Mouse (Mus musculus) heart, postnatal 0 days (tissue): Measurements from ENCODE around the gene Cbs. TPM values are rescaled to one million over a fixed set of nuclear protein-coding genes. Genes with fewer than 3 reads are reported as not detected.
A peak's percentile ranks its signal among the peaks of the same experiment; 100 is the strongest.

Source experiments
- ATAC-seq: fragments of 200-750 bp; cut with Nextera tagmentation; 2 replicates; pipeline ENCODE4 v1.8.0; 2017; ENCODE audit warnings: low read depth, moderate number of reproducible peaks, moderate library complexity; ENCODE audit not compliant: insufficient read depth
- DNase-seq: peaks from one replicate; pipeline ENCODE4 v3.0.0-alpha.2; 2016; ENCODE audit warnings: low spot score
- H3K27ac ChIP-seq: fragments of 300-500 bp; sonication (generic); 2 replicates; pipeline ENCODE4 v1.5.1; 2014; ENCODE audit warnings: low read depth, mild to moderate bottlenecking
- H3K27me3 ChIP-seq: fragments of 300-500 bp; sonication (generic); 2 replicates; pipeline ENCODE4 v1.6.1; 2014; ENCODE audit warnings: low read length, mixed read lengths; ENCODE audit not compliant: control insufficient read depth, insufficient read depth
- H3K36me3 ChIP-seq: fragments of 300-500 bp; sonication (generic); replicated peaks from 2 replicates; pipeline ENCODE4 v1.6.1; 2014; ENCODE audit warnings: low read length, mixed read lengths; ENCODE audit not compliant: control insufficient read depth, insufficient read depth
- H3K4me1 ChIP-seq: fragments of 300-500 bp; sonication (generic); 2 replicates; pipeline ENCODE4 v1.6.1; 2014; ENCODE audit warnings: antibody characterized with exemption; ENCODE audit not compliant: control insufficient read depth, insufficient read depth
- H3K4me2 ChIP-seq: fragments of 300-500 bp; sonication (generic); 2 replicates; pipeline ENCODE4 v1.6.1; 2014; ENCODE audit warnings: low read depth, mild to moderate bottlenecking, low read length, moderate library complexity
- H3K4me3 ChIP-seq: fragments of 300-500 bp; sonication (generic); 2 replicates; pipeline ENCODE4 v1.5.1; 2014; ENCODE audit warnings: low read depth, low read length
- H3K9ac ChIP-seq: fragments of 300-500 bp; sonication (generic); replicated peaks from 2 replicates; pipeline ENCODE4 v1.6.1; 2014; ENCODE audit warnings: low read depth, low read length, mixed read lengths
- H3K9me3 ChIP-seq: fragments of 300-500 bp; sonication (generic); replicated peaks from 2 replicates; pipeline ENCODE4 v1.6.1; 2016; ENCODE audit warnings: low read length; ENCODE audit not compliant: control insufficient read depth
- CTCF ChIP-seq: IDR thresholded peaks from 2 replicates; pipeline ENCODE4 v1.5.1; 2016; ENCODE audit warnings: antibody characterized with exemption, control low read depth, low read depth
- EP300 ChIP-seq: IDR thresholded peaks from 2 replicates; pipeline ENCODE4 v1.6.1; 2016; ENCODE audit warnings: antibody characterized with exemption, low read depth
- WGBS: fragments of 180-500 bp; shearing (Covaris S2); extraction: QIAGEN DNeasy Blood & Tissue Kit; methylation state at CpG from one replicate; pipeline ENCODE4 v1.1.7; 2014; 5-methylcytosine and 5-hydroxymethylcytosine counted together
- polyA plus RNA-seq: library from polyadenylated mRNA; unstranded; fragments of >200 nt; fragmentation: Nextera tagmentation; extraction: Ambion mirVana; gene quantifications from 2 replicates; pipeline ENCODE4 v1.2.1, GENCODE M21; 2015
- total RNA-seq: library from RNA; depleted of rRNA; stranded (reverse); fragments of >200 nt; gene quantifications from 2 replicates; pipeline ENCODE4 v1.2.3, GENCODE M21; 2014; ENCODE audit warnings: low replicate concordance

Cbs gene
- total and polyA plus RNA-seq, 2 experiments from 2014 or later = 0.27 to 2.1 TPM

DNA sequence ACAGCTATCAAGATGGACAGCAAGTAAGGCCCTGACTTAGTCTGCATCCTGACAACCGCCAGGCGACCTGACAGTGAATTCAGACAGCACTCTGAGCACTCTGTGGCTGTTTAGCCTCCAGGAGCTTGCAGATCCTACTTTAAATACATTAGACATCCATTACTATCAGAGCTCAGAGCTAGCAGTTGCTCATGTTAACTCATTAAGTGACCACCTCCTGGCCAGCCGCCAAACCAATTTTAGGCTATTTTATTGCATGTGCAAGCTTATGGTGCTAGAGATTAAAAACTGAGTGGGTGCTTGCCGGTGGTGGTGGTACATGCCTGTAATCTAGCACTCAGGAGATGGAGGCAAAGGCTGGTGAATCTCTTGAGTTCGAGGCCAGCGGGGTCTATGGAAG lies 53.3 kb downstream of the Cbs start:
- Histone ChIP-seq H3K4me2 (no peak overlapping the region), H3K9me3 (no peaks in the 10 kb centered on the region), H3K4me1 (no peaks in the 10 kb centered on the region), H3K27me3 (no peaks in the 10 kb centered on the region), H3K36me3 (peaks cover 4% of the 10 kb centered on the region; the same call in 1 of the 2 replicates), H3K4me3 (no peak overlapping the region), H3K9ac (no peak overlapping the region), H3K27ac (no peak overlapping the region)
- no peak for DNase-seq
- TF ChIP-seq CTCF = no peak
- 79% methylated on average over 6 of the region's 6 CpGs for WGBS
- no peak for ATAC-seq

DNA sequence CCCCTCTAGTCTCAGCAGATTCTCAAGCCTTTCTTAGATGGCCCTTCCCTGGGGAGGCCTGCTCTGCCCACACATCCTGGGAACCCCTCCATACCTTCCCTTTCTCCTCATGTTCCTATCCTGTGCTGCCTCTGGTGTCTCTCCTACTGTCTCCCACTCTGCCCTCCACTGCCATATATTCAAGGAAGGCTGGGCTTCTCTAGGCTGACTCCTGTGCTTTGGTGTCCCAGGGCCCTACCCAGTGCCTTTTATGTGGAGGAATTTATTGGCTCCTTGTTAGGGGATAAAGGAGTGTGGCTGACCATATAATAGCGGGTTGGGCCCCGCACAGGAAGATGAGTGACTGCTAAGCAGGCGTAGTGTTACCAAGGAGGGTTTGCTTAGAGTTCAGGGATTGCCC lies 53.9 kb downstream of the Cbs start:
- 0 out of 2 replicates have a peak, but pooled peaks cover 4% of the 10 kb centered on the region for H3K36me3 ChIP-seq
- no peak for ATAC-seq
- no peak overlapping the region for H3K27ac ChIP-seq
- H3K4me2 ChIP-seq = no peak overlapping the region
- TF ChIP-seq EP300 = no peak
- no peak for TF ChIP-seq CTCF
- no peaks in the 10 kb centered on the region for H3K4me1 ChIP-seq
- 74% methylated on average over 3 of the region's 3 CpGs for WGBS
- no peak overlapping the region for H3K9ac ChIP-seq
- no peak for DNase-seq
- no peaks in the 10 kb centered on the region for H3K9me3 ChIP-seq
- H3K4me3 ChIP-seq = no peak overlapping the region
- H3K27me3 ChIP-seq = no peaks in the 10 kb centered on the region

DNA sequence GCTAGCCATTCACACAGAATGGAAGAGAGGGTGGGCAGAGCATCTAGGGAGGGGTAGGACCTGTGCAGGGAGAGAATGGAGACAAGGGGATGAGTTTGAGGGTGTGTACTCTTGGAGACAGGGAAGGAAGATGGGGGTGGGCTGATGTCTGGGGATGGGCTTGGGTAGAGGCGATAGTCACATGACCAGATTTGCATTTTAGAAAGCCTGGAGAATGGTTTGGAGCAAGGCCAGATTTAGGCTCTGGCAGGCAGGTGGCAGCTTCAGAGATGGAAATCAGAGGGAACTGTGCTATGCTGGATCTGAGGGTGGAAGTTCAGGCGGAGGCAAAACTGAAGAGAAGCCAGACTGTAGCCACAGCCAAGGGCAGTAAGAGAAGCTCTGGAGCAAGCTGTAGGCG lies 56.7 kb downstream of the Cbs start:
- ATAC-seq (no peak), DNase-seq (no peak)
- Histone ChIP-seq H3K27ac (no peak overlapping the region), H3K9ac (no peak overlapping the region), H3K4me3 (no peak overlapping the region), H3K9me3 (no peaks in the 10 kb centered on the region), H3K4me1 (no peaks in the 10 kb centered on the region), H3K4me2 (no peak overlapping the region), H3K36me3 (0 out of 2 replicates have a peak, but pooled peaks cover 4% of the 10 kb centered on the region), H3K27me3 (no peaks in the 10 kb centered on the region)
- no peak for TF ChIP-seq CTCF
- TF ChIP-seq EP300 = no peak
- 63% methylated on average over 3 of the region's 3 CpGs for WGBS

DNA sequence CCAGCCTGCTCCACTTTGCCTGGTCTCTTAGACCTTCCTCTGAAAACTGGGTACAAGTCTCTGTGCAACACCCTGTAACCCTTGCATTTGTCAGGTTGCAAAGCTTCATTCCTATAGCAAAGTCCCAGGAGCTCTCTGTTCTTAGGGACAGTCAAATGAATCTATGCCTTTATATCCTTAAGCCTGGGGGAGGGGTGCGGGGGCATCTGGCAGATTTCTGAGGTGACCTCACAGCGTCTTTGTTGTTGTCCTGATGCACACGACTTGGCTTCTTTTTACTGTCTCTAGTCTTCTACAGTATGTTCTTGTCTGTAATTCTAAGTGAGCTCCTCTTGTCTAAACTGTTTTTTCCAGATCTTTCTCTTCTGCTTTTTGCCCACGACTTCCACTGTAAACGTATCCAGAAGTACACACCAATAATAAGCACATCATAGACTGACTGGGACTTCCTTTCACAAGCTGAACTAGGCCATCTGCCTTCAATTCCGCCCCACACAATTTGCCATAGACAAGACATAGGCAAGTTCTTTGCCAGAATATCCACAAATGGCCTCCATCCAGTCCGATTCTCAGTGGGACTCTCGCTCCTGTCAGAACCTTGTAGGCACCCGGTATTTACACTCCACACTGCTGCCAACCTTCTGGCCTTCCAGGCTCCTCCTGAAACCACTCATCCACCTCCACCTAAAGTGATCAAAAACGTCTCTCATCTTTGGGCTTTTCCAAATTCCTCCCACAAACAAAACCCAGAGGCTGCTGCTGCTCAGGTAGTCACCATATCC lies 60.5 kb downstream of the Cbs start:
- TF ChIP-seq CTCF = no peak
- no peak for TF ChIP-seq EP300
- Histone ChIP-seq H3K4me2 (no peak overlapping the region), H3K4me1 (no peaks in the 10 kb centered on the region), H3K4me3 (no peak overlapping the region), H3K9me3 (no peaks in the 10 kb centered on the region), H3K36me3 (no peaks in the 10 kb centered on the region), H3K9ac (no peak overlapping the region), H3K27me3 (no peaks in the 10 kb centered on the region), H3K27ac (no peak overlapping the region)
- ATAC-seq (no peak), DNase-seq (no peak)
- WGBS = 80% methylated on average over 10 of the region's 10 CpGs

DNA sequence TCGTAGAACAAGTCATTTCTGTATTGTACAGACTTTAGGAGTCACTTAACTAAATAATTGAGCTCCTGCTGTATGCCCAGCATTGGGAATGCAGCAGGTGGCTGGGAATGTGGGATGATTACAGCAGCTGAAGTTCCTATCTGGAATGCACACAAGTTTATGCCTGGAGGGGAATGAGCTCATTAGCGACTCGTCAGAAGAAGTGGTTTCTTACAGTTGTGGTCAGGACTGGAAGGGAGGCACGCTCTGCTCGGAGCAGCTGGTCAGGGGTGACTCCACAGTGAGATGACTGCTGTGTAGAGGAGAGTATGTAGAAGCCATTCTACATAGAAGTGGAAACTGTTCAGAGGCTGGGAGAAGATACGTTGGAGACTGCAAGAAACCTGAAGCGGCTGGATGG lies 62.4 kb downstream of the Cbs start:
- 55% methylated on average over 7 of the region's 7 CpGs for WGBS
- Histone ChIP-seq H3K36me3 (no peaks in the 10 kb centered on the region), H3K9me3 (no peaks in the 10 kb centered on the region), H3K4me2 (no peak overlapping the region), H3K4me3 (no peak overlapping the region), H3K9ac (no peak overlapping the region), H3K27ac (no peak overlapping the region), H3K4me1 (peaks cover 7% of the 10 kb centered on the region; the same call in 1 of the 2 replicates), H3K27me3 (no peaks in the 10 kb centered on the region)
- DNase-seq = no peak
- ATAC-seq = no peak
- TF ChIP-seq EP300 (no peak), CTCF (no peak)

DNA sequence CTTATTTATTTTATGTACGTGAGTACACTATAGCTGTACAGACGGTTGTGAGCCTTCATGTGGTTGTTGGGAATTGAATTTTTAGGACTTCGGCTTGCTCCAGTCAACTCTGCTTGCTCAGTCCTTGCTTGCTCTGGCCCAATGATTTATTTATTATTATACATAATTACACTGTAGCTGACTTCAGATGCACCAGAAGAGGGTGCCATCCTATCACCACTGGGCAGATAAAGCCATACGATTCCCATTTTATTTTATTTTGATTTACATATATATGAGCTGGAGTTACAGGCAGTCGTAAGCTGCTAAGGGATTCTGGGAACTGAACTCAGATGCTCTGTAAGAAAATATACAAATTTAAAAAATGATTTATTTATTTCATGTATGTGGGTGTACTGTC lies 65.3 kb downstream of the Cbs start:
- WGBS = 88% methylated on average over 5 of the region's 5 CpGs
- H3K9me3 ChIP-seq = no peaks in the 10 kb centered on the region

More for the DNA sequence above, 65.3 kb downstream of the Cbs start:
- no peak overlapping the region for H3K27ac ChIP-seq
- no peak for ATAC-seq
- no peaks in the 10 kb centered on the region for H3K27me3 ChIP-seq
- no peaks in the 10 kb centered on the region for H3K36me3 ChIP-seq
- DNase-seq = no peak
- no peak overlapping the region for H3K9ac ChIP-seq
- no peak overlapping the region for H3K4me3 ChIP-seq
- TF ChIP-seq EP300 (no peak), CTCF (0 out of 2 replicates have a peak, but pooled peaks have one; percentile 7)
- peaks cover 17% of the 10 kb centered on the region for H3K4me1 ChIP-seq
- no peak overlapping the region for H3K4me2 ChIP-seq
